Mouse (Mus musculus): ENCODE results near the gene Nr4a3.
A peak's percentile ranks its signal among the peaks of the same experiment; 100 is the strongest.

Gene Nr4a3

GRCm38 (mm10) chr4:48116191-48116590, 71.2 kb downstream of the Nr4a3 start:
- peak; percentile 66 for DNase-seq

GRCm38 (mm10) chr4:48124416-48124772, 79.4 kb downstream of the Nr4a3 start:
- no peak for DNase-seq

- DNase-seq, result peak; percentile 88
Measured at GRCm38 (mm10) chr4:48124773-48125469, 80.0 kb downstream of the Nr4a3 start, which contains the start of gene Stx17. Stx17 (plus strand) TSS chr4:48124915.

DNA sequence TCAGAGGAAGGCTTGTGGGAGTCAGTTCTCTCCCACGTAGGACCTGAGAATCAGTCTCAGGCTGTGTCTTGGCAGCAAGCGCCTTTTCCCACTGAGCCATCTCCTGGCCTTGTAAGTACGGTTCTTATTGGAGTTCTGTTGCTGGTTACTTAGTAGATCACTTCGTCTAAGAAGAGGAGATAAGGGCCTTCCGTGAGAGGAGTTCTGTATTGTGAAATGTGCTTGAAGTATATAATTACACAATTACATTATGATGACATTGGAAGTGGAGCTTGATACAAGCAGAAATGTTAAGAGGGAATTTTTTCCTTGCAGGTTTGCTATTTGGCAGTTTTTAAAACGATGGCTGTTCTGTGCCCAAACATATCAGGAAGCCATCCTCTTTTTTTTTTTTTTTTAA, 85.4 kb downstream of the Nr4a3 start:
- DNase-seq, result no peak

DNA sequence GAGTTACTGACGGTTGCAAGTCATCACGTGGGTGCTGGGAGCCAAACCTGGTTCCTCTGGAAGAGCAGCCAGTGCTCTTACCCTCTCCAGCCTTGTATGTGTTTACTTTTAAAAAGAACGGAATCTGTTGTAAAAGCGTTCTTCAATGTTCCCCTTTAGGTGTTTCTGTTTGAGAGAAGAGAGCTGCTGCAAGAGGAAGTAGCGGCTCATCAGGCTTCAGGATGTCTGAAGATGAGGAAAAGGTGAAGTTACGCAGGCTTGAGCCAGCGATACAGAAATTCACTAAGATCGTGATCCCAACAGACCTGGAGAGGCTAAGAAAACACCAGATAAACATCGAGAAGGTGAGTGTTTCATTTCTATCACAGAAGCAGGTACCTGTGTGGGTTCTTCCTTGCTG, 86.7 kb downstream of the Nr4a3 start:
- no peak for DNase-seq

DNA sequence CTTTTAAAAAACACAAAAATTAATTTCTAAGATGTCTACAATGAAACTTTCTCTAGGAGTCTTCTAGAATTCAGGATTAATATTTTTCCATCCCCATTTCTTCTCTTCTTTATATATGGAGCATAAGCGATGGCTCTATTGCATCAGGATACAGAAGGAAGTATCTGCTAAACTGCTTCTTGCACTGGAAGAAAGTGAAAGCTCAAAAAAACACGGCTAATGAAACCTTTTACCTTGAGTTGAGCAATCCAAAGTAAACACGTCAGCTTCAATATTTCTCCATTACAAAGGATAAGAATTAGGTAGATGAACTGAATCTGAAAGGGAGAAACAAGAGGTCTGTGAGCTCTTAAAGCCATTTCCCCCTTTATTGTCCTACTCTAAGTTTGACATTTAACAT, 87.8 kb downstream of the Nr4a3 start:
- no peak for DNase-seq
